Mouse (Mus musculus): ENCODE measurements around the gene Mast4. TPM values are rescaled to one million over a fixed set of nuclear protein-coding genes. Genes with fewer than 3 reads are reported as not detected.

Gene Mast4
- polyA plus RNA-seq, 2 experiments: 0.71 to 1.5 TPM

DNA sequence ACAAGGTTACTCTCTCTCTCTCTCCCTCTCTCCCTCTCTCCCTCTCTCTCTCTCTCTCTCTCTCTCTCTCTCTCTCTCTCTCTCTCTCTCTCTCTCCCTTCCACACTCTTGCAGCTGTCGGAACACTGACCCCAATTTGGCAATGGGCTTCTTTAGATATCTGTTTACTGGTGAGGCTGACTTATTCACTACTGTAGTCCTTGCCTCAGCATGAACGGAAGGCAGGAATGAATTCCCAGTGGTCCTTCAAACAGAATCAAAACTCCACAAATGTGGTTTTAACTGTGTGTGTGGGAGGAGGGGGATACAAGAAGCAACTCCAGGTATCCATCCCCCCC, 434.2 kb downstream of the Mast4 start:
- 65% methylated on average over 2 of the region's 2 CpGs for WGBS (ENCODE audit: insufficient replicate concordance)
- Histone ChIP-seq H3K9ac (replicated peaks) (no peak overlapping the region), H3K4me3 (ENCODE audit: insufficient read depth in 1 of 2, low read depth in 2 of 2, low read length in 2 of 2) (no peak overlapping the region), H3K4me1 (replicated peaks; ENCODE audit: control insufficient read depth in 2 of 2, insufficient read depth in 2 of 2, low read length in 1 of 2) (peaks cover 0 to 16% of the 10 kb centered on the region in 2 experiments; a peak in 2 of 4 replicates), H3K27ac (no peak overlapping the region), H3K4me2 (ENCODE audit: low read depth) (no peak overlapping the region), H3K27me3 (ENCODE audit: control insufficient read depth, insufficient read depth, low read length) (no peaks in the 10 kb centered on the region), H3K36me3 (replicated peaks; ENCODE audit: control insufficient read depth, insufficient read depth, low read depth) (no peaks in the 10 kb centered on the region), H3K9me3 (ENCODE audit: control insufficient read depth, low read length) (no peaks in the 10 kb centered on the region)
- ATAC-seq (ENCODE audit: insufficient read depth): no peak
- no peak for TF ChIP-seq CTCF (IDR thresholded peaks at IDR 0.05; ENCODE audit: low read depth)
- TF ChIP-seq EP300 (IDR thresholded peaks at IDR 0.05; ENCODE audit: low read depth): no peak
- no peak for DNase-seq (ENCODE audit: low read depth in 3 of 3, low spot score in 3 of 3)

DNA sequence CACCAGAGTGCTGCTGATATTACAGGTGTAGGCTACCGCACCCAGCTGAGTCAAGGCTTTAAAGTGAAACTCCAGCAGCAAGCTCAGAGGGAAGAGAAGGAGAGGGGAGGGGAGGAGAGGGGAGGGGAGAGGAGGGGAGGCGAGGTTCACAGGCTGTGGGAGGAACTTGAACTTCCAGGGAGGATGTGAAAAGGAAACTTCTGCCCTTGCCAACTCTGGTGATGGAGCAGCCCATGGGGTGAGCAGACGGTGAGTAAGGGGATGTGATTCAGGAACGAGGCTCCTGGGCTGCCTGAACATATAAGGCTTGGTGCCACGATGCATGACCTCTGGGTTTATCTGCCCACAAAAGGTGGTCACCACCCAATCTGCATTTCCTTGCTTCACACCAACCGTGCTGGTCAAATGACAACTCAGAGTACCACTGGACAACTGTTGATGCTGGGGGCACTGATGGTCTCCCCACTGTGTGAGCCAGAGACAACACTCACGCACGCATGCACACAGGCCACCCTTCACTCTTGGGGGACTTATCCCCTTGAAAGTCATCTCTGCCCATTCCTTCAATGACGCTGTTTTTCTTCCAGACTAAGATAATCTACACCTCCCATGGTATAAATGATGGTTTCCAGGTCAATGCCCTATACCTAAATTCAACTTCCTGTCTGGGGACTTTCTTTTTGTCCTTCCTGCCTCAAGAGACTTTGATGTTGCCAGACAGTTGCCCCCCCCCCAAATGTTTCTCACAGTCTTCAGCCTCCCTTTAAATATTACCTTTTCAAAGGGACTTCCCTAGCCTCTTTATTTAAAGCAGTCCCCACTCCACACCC, 434.8 kb downstream of the Mast4 start:
- Histone ChIP-seq H3K9ac (replicated peaks) (no peak overlapping the region), H3K4me1 (replicated peaks; ENCODE audit: control insufficient read depth in 2 of 2, insufficient read depth in 2 of 2, low read length in 1 of 2) (peaks cover 0 to 14% of the 10 kb centered on the region in 2 experiments; a peak in 2 of 4 replicates), H3K36me3 (replicated peaks; ENCODE audit: control insufficient read depth, insufficient read depth, low read depth) (no peaks in the 10 kb centered on the region), H3K4me2 (ENCODE audit: low read depth) (no peak overlapping the region), H3K4me3 (ENCODE audit: insufficient read depth in 1 of 2, low read depth in 2 of 2, low read length in 2 of 2) (no peak overlapping the region), H3K27ac (no peak overlapping the region), H3K27me3 (ENCODE audit: control insufficient read depth, insufficient read depth, low read length) (no peaks in the 10 kb centered on the region), H3K9me3 (ENCODE audit: control insufficient read depth, low read length) (no peaks in the 10 kb centered on the region)
- TF ChIP-seq CTCF (IDR thresholded peaks at IDR 0.05; ENCODE audit: low read depth) (no peak), EP300 (IDR thresholded peaks at IDR 0.05; ENCODE audit: low read depth) (no peak)
- ATAC-seq (ENCODE audit: insufficient read depth): no peak
- 37% methylated on average over 9 of the region's 9 CpGs for WGBS (ENCODE audit: insufficient replicate concordance)
- DNase-seq (ENCODE audit: low read depth in 3 of 3, low spot score in 3 of 3): no peak

DNA sequence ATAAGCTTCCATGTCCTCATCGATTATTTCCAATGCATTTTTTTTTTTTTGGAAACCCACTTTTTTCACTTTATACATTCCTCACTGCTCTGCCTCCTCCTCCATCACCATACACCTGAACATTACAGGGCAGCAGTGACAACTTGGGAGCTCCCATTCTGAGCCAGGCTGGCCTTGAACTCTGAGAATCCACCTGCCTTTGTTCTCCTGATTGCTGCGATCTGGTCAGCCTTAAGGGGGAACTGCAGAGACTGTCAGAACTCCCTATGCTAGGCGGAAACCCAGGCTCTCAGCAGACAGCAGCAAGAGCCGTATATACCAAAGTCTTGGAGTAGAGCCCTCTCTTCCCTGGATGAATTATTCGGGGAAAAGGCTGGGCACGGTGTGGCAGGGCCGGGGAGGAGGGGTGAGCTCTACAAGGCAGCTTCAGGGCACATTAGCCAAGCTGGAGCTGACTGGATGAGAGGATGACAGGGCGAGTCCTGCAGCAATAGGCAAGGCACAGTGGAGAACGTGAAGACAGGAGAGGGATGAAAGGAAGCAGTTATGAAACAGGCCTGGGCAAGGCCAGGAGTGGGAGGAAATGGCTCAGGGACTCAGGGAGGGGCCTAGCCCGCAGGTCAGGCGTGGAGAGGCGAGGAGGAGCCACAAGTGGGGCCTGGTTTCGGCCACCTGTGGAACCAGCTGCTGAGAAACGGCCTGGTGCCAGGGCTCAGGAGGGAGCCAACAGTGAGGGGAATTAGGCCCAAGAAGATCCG, 435.7 kb downstream of the Mast4 start:
- no peak for TF ChIP-seq CTCF (IDR thresholded peaks at IDR 0.05; ENCODE audit: low read depth)
- Histone ChIP-seq H3K27ac (no peak overlapping the region), H3K4me2 (ENCODE audit: low read depth) (no peak overlapping the region), H3K9me3 (ENCODE audit: control insufficient read depth, low read length) (no peaks in the 10 kb centered on the region), H3K4me1 (replicated peaks; ENCODE audit: control insufficient read depth in 2 of 2, insufficient read depth in 2 of 2, low read length in 1 of 2) (peaks cover 0 to 14% of the 10 kb centered on the region in 2 experiments; a peak in 2 of 4 replicates), H3K9ac (replicated peaks) (no peak overlapping the region), H3K27me3 (ENCODE audit: control insufficient read depth, insufficient read depth, low read length) (no peaks in the 10 kb centered on the region), H3K4me3 (ENCODE audit: insufficient read depth in 1 of 2, low read depth in 2 of 2, low read length in 2 of 2) (no peak overlapping the region), H3K36me3 (replicated peaks; ENCODE audit: control insufficient read depth, insufficient read depth, low read depth) (no peaks in the 10 kb centered on the region)
- 47% methylated on average over 15 of the region's 15 CpGs for WGBS (ENCODE audit: insufficient replicate concordance)
- DNase-seq (ENCODE audit: low read depth in 3 of 3, low spot score in 3 of 3) (no peak), ATAC-seq (ENCODE audit: insufficient read depth) (no peak)

DNA sequence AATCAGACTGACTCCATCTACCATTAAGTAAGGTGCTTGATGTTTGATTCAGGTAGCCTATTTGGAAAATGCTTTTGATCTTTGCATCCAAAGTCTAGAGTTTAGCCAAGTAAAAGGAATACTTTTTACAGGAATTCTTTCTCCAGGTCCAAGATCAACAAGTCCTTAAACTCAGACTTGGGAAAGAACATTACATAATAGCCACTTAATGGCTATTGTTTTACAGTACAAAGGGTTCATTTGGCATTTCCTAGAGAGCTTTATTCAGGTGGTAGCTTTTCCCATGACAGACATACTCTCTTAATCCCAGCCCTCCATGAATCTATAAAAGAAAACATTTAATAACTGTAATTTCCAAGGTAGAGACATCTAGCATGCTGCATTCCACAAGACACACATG, 438.0 kb downstream of the Mast4 start:
- H3K4me3 ChIP-seq (ENCODE audit: insufficient read depth in 1 of 2, low read depth in 2 of 2, low read length in 2 of 2): no peak overlapping the region
- no peaks in the 10 kb centered on the region for H3K9me3 ChIP-seq (ENCODE audit: control insufficient read depth, low read length)
- H3K4me2 ChIP-seq (ENCODE audit: low read depth): no peak overlapping the region
- no peak overlapping the region for H3K27ac ChIP-seq
- H3K9ac ChIP-seq (replicated peaks): no peak overlapping the region
- DNase-seq (ENCODE audit: low read depth in 3 of 3, low spot score in 3 of 3) (no peak), ATAC-seq (ENCODE audit: insufficient read depth) (no peak)
- no peaks in the 10 kb centered on the region for H3K36me3 ChIP-seq (replicated peaks; ENCODE audit: control insufficient read depth, insufficient read depth, low read depth)
- no peaks in the 10 kb centered on the region for H3K27me3 ChIP-seq (ENCODE audit: control insufficient read depth, insufficient read depth, low read length)
- H3K4me1 ChIP-seq (replicated peaks; ENCODE audit: control insufficient read depth in 2 of 2, insufficient read depth in 2 of 2, low read length in 1 of 2): peaks cover 0 to 14% of the 10 kb centered on the region in 2 experiments; a peak in 2 of 4 replicates
- no peak for TF ChIP-seq CTCF (IDR thresholded peaks at IDR 0.05; ENCODE audit: low read depth)
- no peak for TF ChIP-seq EP300 (IDR thresholded peaks at IDR 0.05; ENCODE audit: low read depth)

DNA sequence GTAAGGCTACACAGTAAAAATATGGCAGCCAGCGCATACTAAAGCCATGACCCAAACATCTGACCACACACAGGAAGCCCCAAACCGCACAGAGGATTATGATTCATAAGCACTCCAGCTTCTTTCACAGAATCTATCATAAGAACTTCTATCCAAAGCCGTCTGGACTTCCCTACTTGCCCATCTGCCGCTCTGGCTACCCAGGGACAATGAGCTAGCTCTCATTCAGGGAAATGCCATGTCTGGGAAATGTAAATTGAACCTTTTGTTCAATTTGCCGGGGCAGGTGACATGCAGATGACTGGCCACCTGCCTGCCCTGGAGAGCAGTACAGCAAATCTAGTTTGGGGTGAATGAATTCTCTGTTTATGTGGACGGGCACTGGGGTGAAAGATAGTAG, 438.4 kb downstream of the Mast4 start:
- Histone ChIP-seq H3K36me3 (replicated peaks; ENCODE audit: control insufficient read depth, insufficient read depth, low read depth) (no peaks in the 10 kb centered on the region), H3K4me2 (ENCODE audit: low read depth) (no peak overlapping the region), H3K9ac (replicated peaks) (no peak overlapping the region), H3K4me1 (replicated peaks; ENCODE audit: control insufficient read depth in 2 of 2, insufficient read depth in 2 of 2, low read length in 1 of 2) (peaks cover 0 to 15% of the 10 kb centered on the region in 2 experiments; a peak in 2 of 4 replicates), H3K9me3 (ENCODE audit: control insufficient read depth, low read length) (no peaks in the 10 kb centered on the region), H3K4me3 (ENCODE audit: insufficient read depth in 1 of 2, low read depth in 2 of 2, low read length in 2 of 2) (no peak overlapping the region), H3K27me3 (ENCODE audit: control insufficient read depth, insufficient read depth, low read length) (no peaks in the 10 kb centered on the region), H3K27ac (no peak overlapping the region)
- DNase-seq (ENCODE audit: low read depth in 3 of 3, low spot score in 3 of 3) (no peak), ATAC-seq (ENCODE audit: insufficient read depth) (no peak)
- TF ChIP-seq EP300 (IDR thresholded peaks at IDR 0.05; ENCODE audit: low read depth): no peak
- no peak for TF ChIP-seq CTCF (IDR thresholded peaks at IDR 0.05; ENCODE audit: low read depth)
- WGBS (ENCODE audit: insufficient replicate concordance): 29% methylated on average over 6 of the region's 6 CpGs

Measured in liver, embryonic 14.5 days (tissue).